Mouse (Mus musculus) brain, embryonic 14.5 days (tissue): ENCODE data around the gene Oas1d.

Experiments
- CTCF ChIP-seq: fragments of 200-500 bp; IDR thresholded peaks from 2 replicates; pipeline ENCODE4 v1.5.1; 2012; ENCODE audit warnings: inconsistent platforms, mild to moderate bottlenecking, moderate library complexity, borderline replicate concordance; ENCODE audit not compliant: insufficient read depth, insufficient read length; ENCODE audit errors: extremely low read depth
- POLR2A ChIP-seq: fragments of 200-500 bp; IDR thresholded peaks from 2 replicates; pipeline ENCODE4 v1.6.1; 2012; ENCODE audit warnings: mild to moderate bottlenecking, inconsistent platforms, borderline replicate concordance; ENCODE audit not compliant: poor library complexity, insufficient read depth, insufficient read length, severe bottlenecking; ENCODE audit errors: extremely low read depth

DNA sequence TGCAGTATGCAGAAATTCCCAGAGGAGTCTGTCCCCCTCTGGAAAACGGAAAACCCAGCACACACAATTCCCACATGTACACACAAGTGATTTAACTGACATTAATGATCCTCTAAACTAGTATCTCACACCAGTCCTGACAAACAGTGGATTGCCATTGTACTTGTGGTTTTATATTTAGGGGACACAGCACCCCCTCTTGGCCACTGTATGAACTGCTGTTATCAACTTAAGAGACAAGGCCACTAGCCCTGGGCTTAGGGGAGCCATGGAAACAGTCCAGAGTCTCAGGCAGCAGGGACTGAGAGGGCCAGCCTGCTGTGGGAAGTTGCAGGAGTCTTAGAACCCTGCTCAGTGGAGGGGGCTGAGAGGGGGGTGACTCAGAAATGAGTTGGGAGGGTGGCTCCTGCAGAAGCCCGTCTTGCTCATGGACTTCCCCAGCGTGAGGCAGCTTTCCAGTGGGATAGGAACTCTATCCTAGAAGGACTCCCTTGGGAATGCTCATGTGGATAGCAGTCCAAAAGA lies 48.9 kb upstream of the Oas1d start:
- TF ChIP-seq POLR2A (no peak), CTCF (peak; percentile 37; the same call in 1 of the 2 replicates)
